Mouse (Mus musculus): ENCODE data around the gene Sh2b3. TPM values are rescaled to one million over a fixed set of nuclear protein-coding genes. Genes with fewer than 3 reads are reported as not detected.

The Sh2b3 gene
- total and polyA plus RNA-seq, 3 experiments, result 22.8 to 38.3 (median 35.4) TPM

DNA sequence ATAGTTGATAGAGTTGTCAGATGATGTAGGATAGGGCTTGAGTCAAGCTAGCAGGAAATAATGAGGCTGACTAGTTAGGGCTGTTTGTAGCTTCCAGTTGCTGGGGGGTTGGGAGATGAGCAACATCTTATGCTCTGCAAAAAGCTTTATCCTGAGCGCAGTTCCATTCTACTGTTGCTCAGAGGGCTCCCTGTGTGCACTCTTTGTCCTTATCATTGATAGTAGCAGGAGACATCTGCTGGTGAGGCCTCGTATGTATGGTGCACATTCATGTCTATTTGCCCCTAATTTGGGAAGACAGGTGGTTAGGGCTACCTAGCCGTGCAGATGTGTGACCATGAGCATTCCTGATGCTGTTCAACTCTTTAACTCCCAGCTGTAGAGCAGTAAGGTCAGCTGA, 65.8 kb downstream of the Sh2b3 start:
- Histone ChIP-seq H3K36me3 (replicated peaks in 1 of 2; ENCODE audit: control insufficient read depth in 1 of 2, insufficient read depth in 1 of 2, low read length in 1 of 2) (peaks cover 11 to 61% of the 10 kb centered on the region in 2 experiments), H3K4me3 (replicated peaks in 1 of 3; ENCODE audit: low read depth in 2 of 3, low read length in 2 of 3, poor library complexity in 1 of 3) (no peak overlapping the region), H3K4me1 (ENCODE audit: control insufficient read depth in 1 of 2, insufficient read depth in 2 of 2) (no peaks in the 10 kb centered on the region), H3K9me3 (replicated peaks; ENCODE audit: low read length) (no peaks in the 10 kb centered on the region), H3K4me2 (ENCODE audit: insufficient read depth, low read depth, poor library complexity, severe bottlenecking) (no peak overlapping the region), H3K79me2 (replicated peaks; ENCODE audit: control insufficient read depth, extremely low read depth, insufficient read depth, poor library complexity, severe bottlenecking) (no peaks in the 10 kb centered on the region; the same call in 1 of the 2 replicates), H3K27me3 (replicated peaks) (no peaks in the 10 kb centered on the region), H3K9ac (ENCODE audit: insufficient read depth, low read depth) (no peak overlapping the region), H3K27ac (ENCODE audit: insufficient read depth, low read depth) (no peak overlapping the region)
- TF ChIP-seq KAT2A (IDR thresholded peaks at IDR 0.05; ENCODE audit: insufficient replicate concordance, low read length) (no peak), ZNF384 (IDR thresholded peaks at IDR 0.05; ENCODE audit: low read depth, low read length) (no peak), CTCF (conservative IDR thresholded peaks at IDR 0.05 in 1 of 2, IDR thresholded peaks at IDR 0.05 in 1 of 2; ENCODE audit: low read depth in 2 of 2, low read length in 2 of 2) (no peak), MYC (IDR thresholded peaks at IDR 0.05; ENCODE audit: low read depth, low read length) (no peak), IRF4 (IDR thresholded peaks at IDR 0.05; ENCODE audit: low read depth, low read length) (no peak)
- DNase-seq (ENCODE audit: extremely low read depth), result no peak
- dilution Hi-C loops (cut with MboI; ENCODE audit: extremely low pct_ligation_motif_present, extremely low pct_unique_long_range_greater_than_20kb, low sequenced_read_pairs), result no loop called here
- in situ Hi-C loops (cut with MboI; ENCODE audit: low pct_ligation_motif_present, low pct_unique_long_range_greater_than_20kb, low sequenced_read_pairs), result no loop called here

DNA sequence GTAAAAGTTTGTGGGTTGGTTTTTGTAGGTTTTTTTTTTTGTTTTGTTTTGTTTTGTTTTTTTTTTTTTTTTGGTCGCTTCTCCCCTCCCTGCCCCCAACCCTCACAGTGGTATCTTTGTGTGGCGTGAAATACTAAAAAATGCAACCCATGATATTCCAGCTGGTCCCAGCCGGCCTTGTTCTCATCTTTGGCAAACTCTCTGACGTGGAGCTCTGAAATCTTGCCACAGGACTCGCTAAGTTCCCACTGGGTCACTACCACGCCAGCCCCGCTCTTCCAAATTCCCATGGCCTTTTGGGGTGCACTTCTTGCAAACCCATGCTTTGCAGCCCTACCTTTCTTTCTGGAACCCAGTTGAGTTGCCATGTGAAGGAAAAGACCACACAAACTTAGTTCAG, 67.6 kb downstream of the Sh2b3 start:
- H3K79me2 ChIP-seq (replicated peaks; ENCODE audit: control insufficient read depth, extremely low read depth, insufficient read depth, poor library complexity, severe bottlenecking), result no peaks in the 10 kb centered on the region; the same call in 1 of the 2 replicates
- in situ Hi-C loops (cut with MboI; ENCODE audit: low pct_ligation_motif_present, low pct_unique_long_range_greater_than_20kb, low sequenced_read_pairs), result no loop called here
- no peaks in the 10 kb centered on the region for H3K27me3 ChIP-seq (replicated peaks)
- H3K4me3 ChIP-seq (replicated peaks in 1 of 3; ENCODE audit: low read depth in 2 of 3, low read length in 2 of 3, poor library complexity in 1 of 3), result no peak overlapping the region
- no peak for DNase-seq (ENCODE audit: extremely low read depth)
- dilution Hi-C loops (cut with MboI; ENCODE audit: extremely low pct_ligation_motif_present, extremely low pct_unique_long_range_greater_than_20kb, low sequenced_read_pairs), result no loop called here
- H3K9me3 ChIP-seq (replicated peaks; ENCODE audit: low read length), result no peaks in the 10 kb centered on the region
- no peak overlapping the region for H3K4me2 ChIP-seq (ENCODE audit: insufficient read depth, low read depth, poor library complexity, severe bottlenecking)
- H3K36me3 ChIP-seq (replicated peaks in 1 of 2; ENCODE audit: control insufficient read depth in 1 of 2, insufficient read depth in 1 of 2, low read length in 1 of 2), result peaks cover 4 to 58% of the 10 kb centered on the region in 2 experiments
- H3K4me1 ChIP-seq (ENCODE audit: control insufficient read depth in 1 of 2, insufficient read depth in 2 of 2), result peaks cover 0 to 3% of the 10 kb centered on the region in 2 experiments; a peak in 1 of 4 replicates
- no peak for TF ChIP-seq ETS1 (conservative IDR thresholded peaks at IDR 0.05; ENCODE audit: low read depth, low read length)
- TF ChIP-seq TCF12 (IDR thresholded peaks at IDR 0.05; ENCODE audit: low read depth, low read length), result no peak
- TF ChIP-seq POLR2A (IDR thresholded peaks at IDR 0.05; ENCODE audit: low read depth, low read length), result no peak
- no peak for TF ChIP-seq JUN (IDR thresholded peaks at IDR 0.05; ENCODE audit: insufficient read depth, low read depth, low read length)
- TF ChIP-seq CTCF (conservative IDR thresholded peaks at IDR 0.05 in 1 of 2, IDR thresholded peaks at IDR 0.05 in 1 of 2; ENCODE audit: low read depth in 2 of 2, low read length in 2 of 2), result no peak
- TF ChIP-seq MAZ (IDR thresholded peaks at IDR 0.05; ENCODE audit: low read depth, low read length), result no peak
- TF ChIP-seq GABPA (IDR thresholded peaks at IDR 0.05; ENCODE audit: insufficient replicate concordance, low read depth, low read length), result no peak
- TF ChIP-seq MXI1 (IDR thresholded peaks at IDR 0.05; ENCODE audit: low read depth, low read length), result no peak
- no peak for TF ChIP-seq RCOR1 (conservative IDR thresholded peaks at IDR 0.05; ENCODE audit: low read depth, low read length)
- no peak for TF ChIP-seq POLR2AphosphoS2 (IDR thresholded peaks at IDR 0.05; ENCODE audit: low read depth, low read length)
- no peak for TF ChIP-seq NRF1 (IDR thresholded peaks at IDR 0.05; ENCODE audit: low read depth, low read length)
- no peak for TF ChIP-seq SMC3 (IDR thresholded peaks at IDR 0.05; ENCODE audit: low read depth, low read length)
- no peak for TF ChIP-seq MYC (IDR thresholded peaks at IDR 0.05; ENCODE audit: low read depth, low read length)
- TF ChIP-seq KAT2A (IDR thresholded peaks at IDR 0.05; ENCODE audit: insufficient replicate concordance, low read length), result no peak
- TF ChIP-seq ZKSCAN1 (IDR thresholded peaks at IDR 0.05; ENCODE audit: borderline replicate concordance, low read depth, low read length), result no peak
- no peak for TF ChIP-seq IRF4 (IDR thresholded peaks at IDR 0.05; ENCODE audit: low read depth, low read length)
- no peak overlapping the region for H3K9ac ChIP-seq (ENCODE audit: insufficient read depth, low read depth)
- H3K27ac ChIP-seq (ENCODE audit: insufficient read depth, low read depth), result no peak overlapping the region
